Mouse (Mus musculus) bone marrow, adult 2 months (tissue): ENCODE measurements around the gene Myo1b. TPM values are rescaled to one million over a fixed set of nuclear protein-coding genes. Genes with fewer than 3 reads are reported as not detected.

Experiments
- H3K27ac ChIP-seq: fragments of 200-500 bp; 2 replicates; pipeline ENCODE4 v1.5.1; 2012; ENCODE audit warnings: low read depth, mild to moderate bottlenecking, control low read depth, inconsistent platforms, low read length; ENCODE audit not compliant: control insufficient read depth, poor library complexity, insufficient read depth
- H3K4me1 ChIP-seq: fragments of 200-500 bp; 2 replicates; pipeline ENCODE4 v1.6.1; 2011; ENCODE audit warnings: low read length; ENCODE audit not compliant: control insufficient read depth, insufficient read depth
- H3K4me3 ChIP-seq: fragments of 200-500 bp; replicated peaks from 2 replicates; pipeline ENCODE3; 2011; ENCODE audit warnings: mild to moderate bottlenecking, low read depth, low read length, control low read depth; ENCODE audit not compliant: control insufficient read depth
- CTCF ChIP-seq: fragments of 200-500 bp; IDR thresholded peaks from 2 replicates; pipeline ENCODE4 v1.5.1; 2011; ENCODE audit warnings: low read length, control low read depth; ENCODE audit not compliant: control insufficient read depth, insufficient read depth
- POLR2A ChIP-seq: fragments of 200-500 bp; IDR thresholded peaks from 2 replicates; pipeline ENCODE4 v1.6.1; 2011; ENCODE audit warnings: low read depth, mild to moderate bottlenecking, control low read depth, low read length, borderline replicate concordance; ENCODE audit not compliant: control insufficient read depth
- WGBS: fragments of 180-500 bp; shearing (Covaris S2); methylation state at CpG from one replicate; pipeline ENCODE4 v1.1.7; 2018; 5-methylcytosine and 5-hydroxymethylcytosine counted together
- polyA plus RNA-seq: library from polyadenylated mRNA; stranded (reverse); fragments of >200 nt; gene quantifications from 2 replicates; pipeline ENCODE4 v1.2.4, GENCODE M21; 2011; ENCODE audit warnings: low replicate concordance; ENCODE audit not compliant: missing spikeins, insufficient read depth, insufficient read length

The Myo1b gene
- polyA plus RNA-seq, 1 experiment = 5.3 TPM

GRCm38 (mm10) chr1:51849570-51850211, 66.2 kb downstream of the Myo1b start:
- H3K4me1 ChIP-seq = no peaks in the 10 kb centered on the region; the same call in 1 of the 2 replicates
- no peak overlapping the region for H3K4me3 ChIP-seq
- TF ChIP-seq CTCF (no peak), POLR2A (no peak)
- no peak overlapping the region for H3K27ac ChIP-seq
- WGBS = 40% methylated on average over 8 of the region's 8 CpGs

- TF ChIP-seq CTCF = no peak
- TF ChIP-seq POLR2A = no peak
- Histone ChIP-seq H3K27ac (no peak overlapping the region), H3K4me1 (no peaks in the 10 kb centered on the region; the same call in 1 of the 2 replicates), H3K4me3 (no peak overlapping the region)
- 68% methylated on average over 2 of the region's 2 CpGs for WGBS
These were observed 70.4 kb downstream of the Myo1b start for GRCm38 (mm10) chr1:51845264-51846036.

GRCm38 (mm10) chr1:51837845-51838623, 77.8 kb downstream of the Myo1b start:
- 62% methylated on average over 11 of the region's 11 CpGs for WGBS
- TF ChIP-seq POLR2A = no peak
- TF ChIP-seq CTCF = no peak
- H3K4me3 ChIP-seq = no peak overlapping the region

GRCm38 (mm10) chr1:51837311-51837710, 78.6 kb downstream of the Myo1b start:
- H3K4me3 ChIP-seq = no peak overlapping the region
- H3K27ac ChIP-seq = no peak overlapping the region
- no peaks in the 10 kb centered on the region; the same call in 1 of the 2 replicates for H3K4me1 ChIP-seq
- TF ChIP-seq CTCF (no peak), POLR2A (no peak)
- WGBS = 76% methylated on average over 4 of the region's 4 CpGs

More at GRCm38 (mm10) chr1:51837845-51838623, 77.8 kb downstream of the Myo1b start:
- H3K27ac ChIP-seq = no peak overlapping the region
- H3K4me1 ChIP-seq = no peaks in the 10 kb centered on the region; the same call in 1 of the 2 replicates

GRCm38 (mm10) chr1:51835795-51836194, 80.1 kb downstream of the Myo1b start:
- Histone ChIP-seq H3K4me3 (no peak overlapping the region), H3K4me1 (no peaks in the 10 kb centered on the region; the same call in 1 of the 2 replicates), H3K27ac (no peak overlapping the region)
- WGBS = 82% methylated on average over 8 of the region's 8 CpGs
- TF ChIP-seq POLR2A = no peak
- TF ChIP-seq CTCF = no peak

GRCm38 (mm10) chr1:51834072-51834471, 81.8 kb downstream of the Myo1b start:
- no peak for TF ChIP-seq POLR2A
- no peak for TF ChIP-seq CTCF
- Histone ChIP-seq H3K27ac (no peak overlapping the region), H3K4me1 (no peaks in the 10 kb centered on the region; the same call in 1 of the 2 replicates), H3K4me3 (no peak overlapping the region)
- 80% methylated on average over 3 of the region's 3 CpGs for WGBS

GRCm38 (mm10) chr1:51829353-51829752, 86.5 kb downstream of the Myo1b start:
- 86% methylated on average over 9 of the region's 9 CpGs for WGBS
- Histone ChIP-seq H3K27ac (no peak overlapping the region), H3K4me1 (no peaks in the 10 kb centered on the region; the same call in 1 of the 2 replicates), H3K4me3 (no peak overlapping the region)
- no peak for TF ChIP-seq POLR2A
- no peak for TF ChIP-seq CTCF

GRCm38 (mm10) chr1:51822531-51822930, 93.3 kb downstream of the Myo1b start:
- H3K4me1 ChIP-seq = no peaks in the 10 kb centered on the region
- TF ChIP-seq POLR2A = no peak
- no peak for TF ChIP-seq CTCF
- WGBS = 78% methylated on average over 4 of the region's 4 CpGs
- H3K4me3 ChIP-seq = no peak overlapping the region
- no peak overlapping the region for H3K27ac ChIP-seq
